Mouse (Mus musculus) spleen, adult 2 months (tissue): ENCODE measurements at regions not wholly inside any gene's neighbourhood (a gene's known extent, or its start where the extent isn't known, plus 50 kb on each side); places are given as distances from the start of the nearest gene placed in this dataset.

Source experiments
- DNase-seq, 2 experiments: peaks; one replicate each; pipeline versions ENCODE4 v3.0.0 to v3.0.0-alpha.2; 2012 to 2021; ENCODE audit warnings: low spot score in 2 of 2, low read depth in 1 of 2
- H3K27ac ChIP-seq: fragments of 200-500 bp; 2 replicates; pipeline ENCODE4 v1.5.1; 2012; ENCODE audit warnings: low read length, inconsistent platforms; ENCODE audit not compliant: insufficient read depth
- H3K27me3 ChIP-seq: fragments of 200-500 bp; 2 replicates; pipeline ENCODE4 v1.6.1; 2012; ENCODE audit warnings: mild to moderate bottlenecking, moderate library complexity, low read length, inconsistent platforms; ENCODE audit not compliant: control insufficient read depth, insufficient read depth
- H3K36me3 ChIP-seq: fragments of 200-500 bp; 2 replicates; pipeline ENCODE4 v1.6.1; 2012; ENCODE audit warnings: mild to moderate bottlenecking, low read length, inconsistent platforms; ENCODE audit not compliant: control insufficient read depth, insufficient read depth
- H3K4me1 ChIP-seq: fragments of 200-500 bp; 2 replicates; pipeline ENCODE4 v1.6.1; 2011; ENCODE audit warnings: inconsistent platforms; ENCODE audit not compliant: control insufficient read depth, insufficient read depth, insufficient read length
- H3K4me3 ChIP-seq: fragments of 200-500 bp; 2 replicates; pipeline ENCODE4 v1.5.1; 2011; ENCODE audit warnings: mild to moderate bottlenecking, inconsistent platforms; ENCODE audit not compliant: insufficient read depth, insufficient read length; ENCODE audit errors: extremely low read depth
- CTCF ChIP-seq: fragments of 200-500 bp; IDR thresholded peaks from 2 replicates; pipeline ENCODE4 v1.5.1; 2011; ENCODE audit warnings: mild to moderate bottlenecking, inconsistent platforms; ENCODE audit not compliant: insufficient read depth, insufficient read length, insufficient replicate concordance; ENCODE audit errors: extremely low read depth
- POLR2A ChIP-seq: fragments of 200-500 bp; IDR thresholded peaks from 2 replicates; pipeline ENCODE4 v1.6.1; 2011; ENCODE audit warnings: low read depth, low read length, inconsistent platforms
- WGBS: fragments of 180-500 bp; shearing (Covaris S2); methylation state at CpG from one replicate; pipeline ENCODE4 v1.1.7; 2018; 5-methylcytosine and 5-hydroxymethylcytosine counted together

DNA sequence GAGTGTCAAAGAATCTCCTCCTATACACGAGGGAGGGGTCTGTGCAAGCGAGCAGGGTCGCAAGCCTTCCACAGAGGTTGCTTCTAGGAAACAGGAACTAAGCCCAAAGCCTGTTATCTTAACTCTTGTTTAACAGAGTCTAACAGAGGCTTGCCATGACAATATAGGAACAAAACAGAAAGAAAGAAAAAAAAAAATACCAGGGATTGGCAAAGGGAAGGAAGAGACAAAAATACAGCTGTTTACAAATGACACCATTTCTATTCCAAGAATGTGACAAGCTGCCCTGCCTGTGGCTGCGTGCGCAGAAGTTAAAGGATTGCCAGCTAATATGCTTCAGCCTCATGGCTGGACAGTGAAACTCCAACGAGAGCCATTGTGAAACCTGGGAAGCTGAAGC, 173.8 kb upstream of the Ubr2 start:
- Histone ChIP-seq H3K27me3 (no peaks in the 10 kb centered on the region), H3K4me1 (no peaks in the 10 kb centered on the region; the same call in 1 of the 2 replicates), H3K27ac (no peak overlapping the region), H3K4me3 (no peak overlapping the region), H3K36me3 (no peaks in the 10 kb centered on the region)
- WGBS = 29% methylated on average over 6 of the region's 6 CpGs
- TF ChIP-seq POLR2A (no peak), CTCF (no peak)
- DNase-seq = no peak

DNA sequence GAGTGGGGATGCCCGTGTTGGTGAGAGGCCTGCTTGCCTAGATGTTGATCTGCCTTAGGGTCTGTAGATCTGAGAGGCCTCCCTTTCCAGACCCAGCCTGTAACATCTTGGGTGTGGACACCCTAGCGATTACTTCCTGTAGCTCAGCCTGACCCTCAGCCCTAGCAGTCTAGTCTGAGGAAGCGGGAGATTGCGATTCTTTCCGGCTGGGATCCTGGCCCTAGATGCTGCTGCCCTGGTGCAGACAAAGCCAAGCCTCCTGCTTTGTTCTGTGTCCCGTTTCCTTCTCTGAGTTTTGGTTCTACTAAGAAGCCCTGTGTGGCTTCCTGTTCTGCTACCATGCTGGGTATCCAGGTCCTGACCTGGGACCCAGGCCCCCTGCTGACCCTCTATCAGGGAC, 171.8 kb upstream of the Ubr2 start:
- WGBS = 80% methylated on average over 6 of the region's 6 CpGs
- Histone ChIP-seq H3K27ac (no peak overlapping the region), H3K36me3 (no peaks in the 10 kb centered on the region), H3K4me3 (no peak overlapping the region), H3K27me3 (no peaks in the 10 kb centered on the region), H3K4me1 (no peaks in the 10 kb centered on the region; the same call in 1 of the 2 replicates)
- DNase-seq = no peak
- TF ChIP-seq CTCF (no peak), POLR2A (no peak)

DNA sequence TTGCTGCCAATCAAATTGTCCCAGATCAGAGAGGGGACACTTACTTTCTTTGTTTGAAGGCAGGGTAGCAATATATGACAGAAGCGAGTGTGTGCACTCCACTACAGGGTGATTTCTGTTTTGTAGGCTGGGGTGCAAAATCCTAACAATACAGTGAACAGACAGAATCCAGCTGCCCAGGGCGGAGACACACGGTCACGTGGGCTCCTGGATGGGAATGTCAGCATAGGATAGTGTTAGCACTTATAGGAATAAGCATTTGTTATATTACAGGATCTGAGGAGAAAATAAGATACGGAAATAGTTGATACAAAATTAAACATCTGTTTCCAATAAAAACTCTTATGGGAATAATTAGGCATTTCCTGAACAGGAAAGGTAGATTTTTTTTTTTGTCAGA, 169.1 kb upstream of the Ubr2 start:
- WGBS = 94% methylated on average over 5 of the region's 5 CpGs
- no peaks in the 10 kb centered on the region for H3K4me1 ChIP-seq
- H3K4me3 ChIP-seq = no peak overlapping the region
- no peaks in the 10 kb centered on the region for H3K27me3 ChIP-seq
- DNase-seq = no peak
- TF ChIP-seq POLR2A = no peak
- TF ChIP-seq CTCF = no peak
- no peak overlapping the region for H3K27ac ChIP-seq
- H3K36me3 ChIP-seq = no peaks in the 10 kb centered on the region

DNA sequence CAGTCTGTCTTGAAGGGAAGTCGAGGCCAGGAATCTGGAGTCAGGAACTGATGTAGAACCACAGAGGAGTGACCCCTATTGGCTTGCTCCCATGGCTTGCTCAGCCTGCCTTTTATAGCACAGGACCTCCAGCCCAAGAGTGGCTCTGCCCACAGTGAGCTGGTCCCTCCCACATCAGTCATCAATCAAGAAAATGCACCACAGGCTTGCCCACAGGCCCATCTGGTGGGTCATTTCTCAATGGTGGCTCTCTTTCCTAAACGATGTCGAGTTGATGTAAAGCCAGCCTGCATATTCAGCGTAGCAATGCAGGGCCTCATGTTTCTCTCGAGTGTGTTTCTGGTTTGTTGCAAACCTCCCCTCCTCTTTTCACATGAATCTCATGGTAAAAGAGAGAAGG, 168.3 kb upstream of the Ubr2 start:
- no peak for DNase-seq
- Histone ChIP-seq H3K4me1 (no peaks in the 10 kb centered on the region), H3K4me3 (no peak overlapping the region), H3K36me3 (no peaks in the 10 kb centered on the region), H3K27me3 (no peaks in the 10 kb centered on the region), H3K27ac (no peak overlapping the region)
- TF ChIP-seq CTCF (no peak), POLR2A (no peak)
- WGBS = 74% methylated on average over 5 of the region's 5 CpGs

DNA sequence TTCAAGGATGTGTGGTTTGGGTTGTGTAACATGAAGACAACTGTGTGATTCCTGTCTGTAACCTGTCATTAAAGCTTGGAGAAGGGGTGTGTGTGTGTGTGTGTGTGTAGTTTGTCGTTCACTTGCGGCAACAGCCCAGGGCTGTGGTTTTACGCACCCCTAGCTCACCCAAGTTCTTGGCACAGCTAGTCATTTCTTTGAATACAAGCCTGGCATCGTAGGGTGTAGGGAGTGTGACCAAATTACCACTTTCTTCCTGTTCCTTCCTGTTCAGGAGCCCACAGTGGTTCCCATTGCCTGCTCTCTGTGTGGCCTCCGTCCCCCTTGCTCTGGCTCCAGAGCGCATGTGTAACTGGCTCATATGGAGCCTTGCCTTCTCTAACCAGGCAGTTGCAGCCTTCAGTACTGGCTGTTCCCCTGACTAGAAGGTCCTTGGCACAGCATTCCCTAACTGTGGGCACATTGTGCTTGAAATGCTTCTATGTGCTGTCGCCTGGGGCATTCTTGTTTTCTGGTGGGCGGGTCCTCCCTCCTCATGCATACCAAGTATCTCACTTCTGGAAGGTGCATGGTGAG, 167.4 kb upstream of the Ubr2 start:
- 44% methylated on average over 8 of the region's 8 CpGs for WGBS
- H3K4me1 ChIP-seq = no peaks in the 10 kb centered on the region
- no peaks in the 10 kb centered on the region for H3K36me3 ChIP-seq
- TF ChIP-seq POLR2A = no peak
- no peak for TF ChIP-seq CTCF
- H3K27ac ChIP-seq = no peak overlapping the region
- no peak overlapping the region for H3K4me3 ChIP-seq
- no peak for DNase-seq
- no peaks in the 10 kb centered on the region for H3K27me3 ChIP-seq

DNA sequence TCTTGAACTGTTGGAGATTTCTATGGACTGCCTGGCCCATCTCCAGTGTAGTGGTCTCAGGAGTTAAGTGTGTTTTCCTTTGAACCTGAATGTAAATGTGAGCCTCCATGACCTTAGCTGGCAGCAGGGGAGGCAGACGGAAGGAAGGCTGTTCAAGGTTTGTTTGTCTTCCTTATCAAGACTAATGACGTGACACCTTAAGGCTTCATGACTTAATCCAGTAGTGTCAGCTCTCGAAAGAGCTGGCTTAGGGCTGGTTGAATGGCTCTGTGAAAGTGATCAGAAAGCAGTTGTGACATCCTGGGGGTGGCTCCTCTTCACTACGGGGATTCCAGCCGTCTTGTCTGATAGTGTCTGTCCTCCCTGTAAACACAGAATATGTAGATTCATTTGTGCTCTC, 166.0 kb upstream of the Ubr2 start:
- 81% methylated on average over 5 of the region's 5 CpGs for WGBS
- Histone ChIP-seq H3K27me3 (no peaks in the 10 kb centered on the region), H3K27ac (no peak overlapping the region), H3K4me3 (no peak overlapping the region), H3K4me1 (no peaks in the 10 kb centered on the region), H3K36me3 (no peaks in the 10 kb centered on the region)
- no peak for DNase-seq
- no peak for TF ChIP-seq CTCF
- no peak for TF ChIP-seq POLR2A

DNA sequence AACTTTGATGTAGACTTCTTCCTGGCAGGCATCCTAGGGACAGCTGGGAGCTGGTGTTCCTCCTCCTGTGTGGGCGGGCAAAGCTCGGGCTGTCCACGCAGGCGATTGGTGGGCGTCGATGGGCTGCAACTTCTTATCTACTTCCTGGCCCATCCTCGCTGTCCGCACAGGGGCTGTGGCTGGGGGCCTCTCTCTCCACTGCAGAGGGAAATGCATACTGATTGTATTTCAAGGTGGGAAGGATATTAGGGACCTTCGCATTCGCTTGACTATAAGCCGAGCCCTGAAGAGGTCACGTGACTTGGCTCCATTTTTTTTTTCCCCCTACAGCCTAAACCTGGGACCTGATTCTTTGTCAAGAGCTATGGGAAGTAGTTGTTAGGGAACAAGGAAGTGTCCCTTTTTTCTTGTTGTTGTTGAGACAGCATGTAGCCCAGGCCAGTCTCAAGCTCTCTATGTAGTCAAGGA, 164.4 kb upstream of the Ubr2 start:
- peak in 1 of 2 experiments; percentile 30 for DNase-seq
- no peaks in the 10 kb centered on the region for H3K36me3 ChIP-seq
- no peaks in the 10 kb centered on the region for H3K4me1 ChIP-seq
- H3K4me3 ChIP-seq = peak overlapping the region; percentile 41; the same call in 1 of the 2 replicates
- 21% methylated on average over 12 of the region's 12 CpGs for WGBS
- H3K27ac ChIP-seq = peak overlapping the region; percentile 59; the same call in 1 of the 2 replicates
- TF ChIP-seq POLR2A (peak; percentile 7; the same call in 1 of the 2 replicates), CTCF (no peak)
- H3K27me3 ChIP-seq = no peaks in the 10 kb centered on the region

DNA sequence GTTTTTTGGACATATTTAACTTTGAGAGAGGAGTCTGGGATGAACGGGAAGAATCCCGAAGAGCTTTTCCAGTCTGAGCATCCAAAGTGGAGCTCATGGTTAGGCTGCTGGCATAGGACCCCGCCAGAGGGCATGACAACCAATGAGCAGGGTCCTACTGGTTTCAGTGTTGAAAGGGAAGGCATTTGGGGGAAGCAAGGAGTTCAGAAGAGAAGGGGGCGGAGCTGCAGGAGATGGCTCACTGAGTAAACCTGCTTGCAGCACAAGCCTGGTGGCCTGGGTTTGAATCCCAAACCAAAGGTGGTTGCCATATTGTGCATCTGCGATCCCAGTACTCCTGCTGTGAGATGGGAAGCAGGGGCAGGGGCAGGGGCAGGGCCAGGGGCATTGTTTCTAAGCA, 161.4 kb upstream of the Ubr2 start:
- 94% methylated on average over 5 of the region's 5 CpGs for WGBS
- TF ChIP-seq POLR2A (no peak), CTCF (no peak)
- Histone ChIP-seq H3K36me3 (no peaks in the 10 kb centered on the region), H3K27ac (no peak overlapping the region), H3K4me1 (no peaks in the 10 kb centered on the region), H3K27me3 (no peaks in the 10 kb centered on the region), H3K4me3 (no peak overlapping the region)
- no peak for DNase-seq
